Mouse (Mus musculus) midbrain, postnatal 0 days (tissue): ENCODE results near the gene Cep135. TPM values are rescaled to one million over a fixed set of nuclear protein-coding genes. Genes with fewer than 3 reads are reported as not detected.
A peak's percentile ranks its signal among the peaks of the same experiment; 100 is the strongest.

Experiments used
- ATAC-seq: fragments of 200-750 bp; cut with Nextera tagmentation; 2 replicates; pipeline ENCODE4 v1.8.0; 2017; ENCODE audit warnings: moderate number of reproducible peaks, mild to moderate bottlenecking, moderate TSS enrichment, moderate library complexity; ENCODE audit not compliant: low FRiP score
- DNase-seq: peaks from one replicate; pipeline ENCODE4 v3.0.0-alpha.2; 2015; ENCODE audit warnings: low spot score
- H3K27ac ChIP-seq: fragments of 300-500 bp; sonication (generic); 2 replicates; pipeline ENCODE4 v1.5.1; 2014; ENCODE audit warnings: low read depth, mild to moderate bottlenecking, low read length, mixed read lengths
- H3K27me3 ChIP-seq: fragments of 300-500 bp; sonication (generic); 2 replicates; pipeline ENCODE4 v1.6.1; 2014; ENCODE audit warnings: low read length, control low read depth, mixed read lengths; ENCODE audit not compliant: insufficient read depth
- H3K36me3 ChIP-seq: fragments of 300-500 bp; sonication (generic); 2 replicates; pipeline ENCODE4 v1.6.1; 2014; ENCODE audit warnings: low read length, control low read depth, mixed read lengths; ENCODE audit not compliant: insufficient read depth
- H3K4me1 ChIP-seq: fragments of 300-500 bp; sonication (generic); 2 replicates; pipeline ENCODE4 v1.6.1; 2014; ENCODE audit warnings: mild to moderate bottlenecking, control low read depth, antibody characterized with exemption, low read length, mixed read lengths; ENCODE audit not compliant: insufficient read depth
- H3K4me2 ChIP-seq: fragments of 300-500 bp; sonication (generic); 2 replicates; pipeline ENCODE4 v1.6.1; 2014; ENCODE audit warnings: low read depth, mild to moderate bottlenecking, low read length, mixed read lengths; ENCODE audit not compliant: poor library complexity, severe bottlenecking
- H3K4me3 ChIP-seq: fragments of 300-500 bp; sonication (generic); 2 replicates; pipeline ENCODE4 v1.5.1; 2014; ENCODE audit warnings: low read depth, mild to moderate bottlenecking, low read length, moderate library complexity
- H3K9ac ChIP-seq: fragments of 300-500 bp; sonication (generic); replicated peaks from 2 replicates; pipeline ENCODE4 v1.6.1; 2014; ENCODE audit warnings: mild to moderate bottlenecking, low read length, moderate library complexity, mixed read lengths; ENCODE audit not compliant: poor library complexity, severe bottlenecking
- H3K9me3 ChIP-seq: fragments of 300-500 bp; sonication (generic); 2 replicates; pipeline ENCODE4 v1.6.1; 2016; ENCODE audit warnings: low read length, control low read depth
- CTCF ChIP-seq: IDR thresholded peaks from 2 replicates; pipeline ENCODE4 v1.5.1; 2016; ENCODE audit warnings: antibody characterized with exemption, mild to moderate bottlenecking
- WGBS: fragments of 180-500 bp; shearing (Covaris S2); extraction: QIAGEN DNeasy Blood & Tissue Kit; methylation state at CpG from one replicate; pipeline ENCODE4 v1.1.7; 2014; 5-methylcytosine and 5-hydroxymethylcytosine counted together
- polyA plus RNA-seq: library from polyadenylated mRNA; unstranded; fragments of >200 nt; fragmentation: Nextera tagmentation; extraction: Ambion mirVana; gene quantifications from 2 replicates; pipeline ENCODE4 v1.2.1, GENCODE M21; 2015
- total RNA-seq: library from RNA; depleted of rRNA; stranded (reverse); fragments of >200 nt; gene quantifications from 2 replicates; pipeline ENCODE4 v1.2.3, GENCODE M21; 2014

Gene Cep135
- total and polyA plus RNA-seq, 2 experiments from 2014 or later = 2.5 to 4.0 TPM

DNA sequence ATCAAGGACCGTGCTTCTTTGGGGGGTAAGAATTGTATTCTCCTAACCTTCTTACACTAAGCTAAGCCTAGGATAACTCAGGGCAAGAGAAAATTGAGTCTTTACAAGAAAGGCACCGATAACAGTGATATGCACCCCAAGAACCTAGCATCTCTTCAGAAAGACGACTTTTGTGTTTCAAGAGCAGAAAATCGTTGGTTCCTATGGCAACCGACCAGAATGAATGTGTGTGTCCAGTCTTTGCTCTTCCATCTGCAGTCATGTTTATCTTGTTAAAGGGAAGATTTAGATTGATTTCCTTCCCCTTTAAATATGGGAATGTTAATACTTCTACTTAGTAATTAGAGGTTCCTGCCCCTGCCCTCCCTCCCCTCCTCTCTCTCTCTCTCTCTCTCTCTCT, 95.0 kb downstream of the Cep135 start:
- Histone ChIP-seq H3K27ac (peak overlapping the region; percentile 63), H3K9ac (no peak overlapping the region), H3K27me3 (no peaks in the 10 kb centered on the region), H3K4me1 (no peaks in the 10 kb centered on the region; the same call in 1 of the 2 replicates), H3K9me3 (no peaks in the 10 kb centered on the region), H3K4me2 (no peak overlapping the region), H3K36me3 (no peaks in the 10 kb centered on the region), H3K4me3 (no peak overlapping the region)
- DNase-seq (no peak), ATAC-seq (no peak)
- WGBS = 24% methylated on average over 5 of the region's 5 CpGs
- no peak for TF ChIP-seq CTCF

DNA sequence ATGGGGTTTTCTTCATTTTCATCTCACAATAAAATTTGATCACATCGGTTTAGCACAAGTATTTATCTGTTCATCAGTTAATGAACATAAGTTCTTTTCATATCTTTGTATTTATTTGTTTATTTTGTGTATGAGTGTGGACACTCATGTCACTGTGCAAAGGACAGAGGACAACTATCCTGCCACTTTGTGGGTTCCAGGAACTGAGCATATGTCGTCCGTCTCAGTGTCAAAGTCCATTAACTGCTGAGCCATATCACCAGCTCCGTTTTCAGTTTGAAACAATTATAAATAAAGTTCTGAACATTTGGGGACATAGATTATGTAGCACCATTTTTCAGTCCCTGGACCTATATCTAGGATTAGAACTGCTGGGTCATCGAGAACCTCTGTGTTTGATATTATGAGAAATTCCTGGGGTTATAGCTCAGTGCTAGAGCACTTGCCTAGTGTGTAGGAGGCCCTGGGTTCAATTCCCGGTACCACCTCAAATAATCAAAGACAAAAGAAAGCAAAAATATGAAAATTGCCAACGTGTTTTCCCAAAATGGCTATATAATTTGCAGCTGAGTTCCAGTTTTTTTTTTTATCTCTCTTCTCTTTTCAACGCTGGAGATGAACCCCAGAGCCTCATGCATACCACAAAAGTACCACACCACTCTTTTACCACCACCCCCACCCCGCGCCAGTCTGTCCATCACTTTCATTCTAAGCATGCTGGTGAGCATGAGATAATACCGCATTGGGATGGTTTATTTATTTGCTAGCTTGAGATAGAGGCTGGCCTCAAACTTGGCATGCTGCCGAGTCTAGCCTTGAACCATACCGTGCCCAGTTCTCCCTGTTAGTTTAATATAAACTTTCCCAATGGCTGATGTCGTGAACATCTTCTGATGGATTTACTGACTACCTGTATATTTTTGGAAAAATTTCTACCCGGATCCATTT, 96.4 kb downstream of the Cep135 start:
- no peak overlapping the region for H3K9ac ChIP-seq
- WGBS = 92% methylated on average over 15 of the region's 15 CpGs
- TF ChIP-seq CTCF = no peak
- H3K27ac ChIP-seq = no peak overlapping the region
- no peaks in the 10 kb centered on the region for H3K27me3 ChIP-seq
- no peak overlapping the region for H3K4me2 ChIP-seq
- H3K36me3 ChIP-seq = no peaks in the 10 kb centered on the region
- H3K4me3 ChIP-seq = no peak overlapping the region
- H3K4me1 ChIP-seq = no peaks in the 10 kb centered on the region; the same call in 1 of the 2 replicates
- ATAC-seq (no peak), DNase-seq (no peak)
- H3K9me3 ChIP-seq = no peaks in the 10 kb centered on the region

DNA sequence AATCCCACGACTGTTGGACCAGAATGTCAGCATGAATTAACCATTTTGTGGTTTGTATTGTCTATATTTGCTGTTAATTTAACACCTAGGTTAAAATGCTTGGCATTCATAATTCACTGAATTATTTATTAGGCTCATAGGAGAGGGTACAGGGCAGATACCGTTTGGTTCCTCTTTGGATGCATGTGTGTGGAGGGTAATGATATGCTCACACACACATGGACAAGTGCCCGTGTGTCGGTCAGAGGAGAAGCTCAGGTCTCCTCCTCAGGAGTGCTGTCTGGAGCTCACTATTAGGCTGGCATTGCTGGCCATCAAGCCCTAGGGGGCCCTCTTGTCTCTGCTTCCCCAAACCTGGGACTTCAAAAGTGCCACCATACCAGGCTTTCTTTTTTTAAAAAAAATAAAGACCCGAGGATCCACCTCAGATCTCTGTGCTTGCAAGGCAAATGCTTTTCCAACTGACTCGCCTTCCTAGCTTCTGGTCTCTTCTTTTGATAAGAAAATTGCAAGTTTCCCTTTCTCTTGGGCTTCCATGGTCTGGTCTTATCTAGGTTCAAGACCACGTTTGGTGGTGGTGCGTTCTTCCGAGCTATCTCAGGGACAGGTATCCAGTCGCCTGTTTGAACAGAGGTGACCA, 99.6 kb downstream of the Cep135 start:
- 91% methylated on average over 10 of the region's 10 CpGs for WGBS
- Histone ChIP-seq H3K27me3 (no peaks in the 10 kb centered on the region), H3K36me3 (no peaks in the 10 kb centered on the region), H3K27ac (no peak overlapping the region), H3K4me2 (no peak overlapping the region), H3K4me1 (no peaks in the 10 kb centered on the region; the same call in 1 of the 2 replicates), H3K9ac (no peak overlapping the region), H3K4me3 (no peak overlapping the region), H3K9me3 (no peaks in the 10 kb centered on the region)
- ATAC-seq (no peak), DNase-seq (no peak)
- TF ChIP-seq CTCF = no peak

DNA sequence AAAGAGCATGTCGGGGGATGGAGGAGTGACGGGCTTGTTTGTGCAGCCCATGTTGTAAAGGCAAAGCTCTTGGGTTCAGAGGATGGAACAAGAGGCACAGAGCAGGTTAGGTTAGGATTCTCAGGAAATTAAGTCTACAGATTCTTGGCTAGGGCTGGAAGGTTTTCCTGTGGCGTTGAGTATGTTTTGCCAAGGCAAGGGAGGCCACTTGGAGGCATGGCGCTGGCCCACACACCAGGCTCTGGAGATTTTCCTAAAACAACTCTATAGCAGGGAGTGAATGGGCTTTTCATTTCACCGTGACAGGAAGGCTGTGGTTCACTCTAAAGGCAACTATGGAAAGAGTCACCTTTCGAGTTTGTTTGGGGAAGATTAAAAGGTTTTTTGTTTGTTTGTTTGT, 100.1 kb downstream of the Cep135 start:
- no peak overlapping the region for H3K9ac ChIP-seq
- H3K27ac ChIP-seq = no peak overlapping the region
- WGBS = 74% methylated on average over 6 of the region's 6 CpGs
- H3K36me3 ChIP-seq = no peaks in the 10 kb centered on the region
- ATAC-seq (no peak), DNase-seq (peak; percentile 46)
- TF ChIP-seq CTCF = no peak
- no peaks in the 10 kb centered on the region for H3K27me3 ChIP-seq
- no peaks in the 10 kb centered on the region for H3K9me3 ChIP-seq
- no peak overlapping the region for H3K4me3 ChIP-seq
- no peaks in the 10 kb centered on the region for H3K4me1 ChIP-seq
- H3K4me2 ChIP-seq = no peak overlapping the region

DNA sequence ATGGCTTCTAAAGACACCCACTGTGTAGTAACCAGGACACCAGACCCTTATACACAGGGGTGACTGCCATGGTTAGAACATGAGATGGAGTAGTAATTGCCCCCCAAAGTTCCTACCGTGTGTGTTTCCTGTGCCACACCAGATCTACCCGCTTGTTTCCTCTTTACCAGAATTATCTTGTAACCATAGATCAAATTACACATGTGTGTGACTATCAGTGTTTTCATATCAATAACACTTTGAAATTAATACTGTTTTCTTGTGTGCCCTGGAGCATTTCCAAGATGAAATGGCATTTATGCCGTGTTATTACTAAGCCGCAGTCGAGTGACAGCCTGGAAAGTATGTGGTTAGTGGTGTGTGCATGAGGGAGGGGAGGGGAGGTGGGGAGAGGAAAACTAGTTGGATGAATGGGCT, 101.7 kb downstream of the Cep135 start:
- 71% methylated on average over 5 of the region's 5 CpGs for WGBS

DNA sequence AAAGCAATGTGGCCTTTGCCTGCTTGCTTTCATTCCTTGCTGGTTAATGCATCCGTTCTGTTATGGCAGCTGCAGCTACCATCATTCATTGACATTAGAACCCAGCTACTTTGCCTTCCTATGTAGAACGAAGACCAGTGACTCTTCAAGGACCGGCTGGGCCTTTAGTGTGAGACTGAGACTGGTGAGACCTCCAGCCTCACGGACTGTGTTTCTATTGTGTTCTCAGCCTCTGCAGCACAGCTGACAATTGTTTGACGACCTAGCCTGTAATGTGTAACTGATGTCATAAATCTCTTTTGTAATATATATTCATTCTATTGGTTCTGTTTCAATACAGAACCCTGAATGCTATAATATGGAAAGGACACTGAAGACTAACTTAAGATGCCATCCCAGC, 102.8 kb downstream of the Cep135 start:
- Histone ChIP-seq H3K27me3 (no peaks in the 10 kb centered on the region), H3K27ac (no peak overlapping the region), H3K9ac (no peak overlapping the region), H3K9me3 (no peaks in the 10 kb centered on the region), H3K4me3 (no peak overlapping the region), H3K4me2 (no peak overlapping the region), H3K4me1 (no peaks in the 10 kb centered on the region), H3K36me3 (no peaks in the 10 kb centered on the region)
- WGBS = 88% methylated on average over 5 of the region's 5 CpGs
- TF ChIP-seq CTCF = no peak
- ATAC-seq = no peak
- no peak for DNase-seq

More for the DNA sequence above, 101.7 kb downstream of the Cep135 start:
- Histone ChIP-seq H3K9me3 (no peaks in the 10 kb centered on the region), H3K4me3 (no peak overlapping the region), H3K4me2 (no peak overlapping the region), H3K4me1 (no peaks in the 10 kb centered on the region), H3K27ac (no peak overlapping the region), H3K9ac (no peak overlapping the region), H3K36me3 (no peaks in the 10 kb centered on the region), H3K27me3 (no peaks in the 10 kb centered on the region)
- TF ChIP-seq CTCF = no peak
- no peak for DNase-seq
- no peak for ATAC-seq
